Mouse (Mus musculus): ENCODE measurements around the gene Sis. TPM values are rescaled to one million over a fixed set of nuclear protein-coding genes. Genes with fewer than 3 reads are reported as not detected.

The Sis gene
- not detected in 2 replicates for polyA plus RNA-seq (2011; ENCODE audit: insufficient read depth, insufficient read length, low replicate concordance, missing spikeins)

- Histone ChIP-seq H3K4me3 (replicated peaks; ENCODE audit: control insufficient read depth, low read depth, low read length) (no peak within 1 kb of the TSS), H3K27ac (ENCODE audit: control insufficient read depth, insufficient read depth, low read depth, low read length, poor library complexity) (no peak within 1 kb of the TSS), H3K4me1 (ENCODE audit: control insufficient read depth, insufficient read depth, low read length) (no peaks in the 10 kb centered on the region)
- no peak for TF ChIP-seq CTCF (IDR thresholded peaks at IDR 0.05; ENCODE audit: control insufficient read depth, insufficient read depth, low read length)
Measured at GRCm38 (mm10) chr3:72967675-72968074, at the start of gene Sis. Gene Sis, minus strand, starts transcription at chr3:72967863.

DNA sequence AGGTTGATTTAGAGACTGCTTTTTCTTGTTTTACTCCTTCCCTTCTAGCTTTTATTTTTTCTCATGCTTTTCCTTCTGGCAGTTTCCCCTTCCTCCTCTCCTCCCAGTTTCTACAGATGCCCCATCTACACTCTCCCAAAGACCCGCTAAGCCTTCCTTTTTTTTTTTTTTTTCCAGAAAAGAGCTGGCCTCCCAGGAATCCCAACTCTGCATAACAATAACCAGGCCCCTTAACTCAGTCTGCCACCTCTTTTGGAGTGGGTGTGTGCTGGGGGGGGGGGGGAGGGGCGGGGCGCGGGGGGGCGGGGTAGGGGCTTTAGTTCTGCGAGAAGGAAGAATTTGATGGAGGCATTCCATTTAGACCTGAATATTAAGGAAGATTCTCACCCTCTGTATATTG is 38.4 kb upstream of the Sis start:
- TF ChIP-seq CTCF (IDR thresholded peaks at IDR 0.05; ENCODE audit: control insufficient read depth, insufficient read depth, low read length) (no peak), POLR2A (IDR thresholded peaks at IDR 0.05; ENCODE audit: borderline replicate concordance, control insufficient read depth, low read depth, low read length) (no peak)
- Histone ChIP-seq H3K4me3 (replicated peaks; ENCODE audit: control insufficient read depth, low read depth, low read length) (no peak overlapping the region), H3K4me1 (ENCODE audit: control insufficient read depth, insufficient read depth, low read length) (no peaks in the 10 kb centered on the region), H3K27ac (ENCODE audit: control insufficient read depth, insufficient read depth, low read depth, low read length, poor library complexity) (no peak overlapping the region)
- 21% methylated on average over 6 of the region's 6 CpGs for WGBS

DNA sequence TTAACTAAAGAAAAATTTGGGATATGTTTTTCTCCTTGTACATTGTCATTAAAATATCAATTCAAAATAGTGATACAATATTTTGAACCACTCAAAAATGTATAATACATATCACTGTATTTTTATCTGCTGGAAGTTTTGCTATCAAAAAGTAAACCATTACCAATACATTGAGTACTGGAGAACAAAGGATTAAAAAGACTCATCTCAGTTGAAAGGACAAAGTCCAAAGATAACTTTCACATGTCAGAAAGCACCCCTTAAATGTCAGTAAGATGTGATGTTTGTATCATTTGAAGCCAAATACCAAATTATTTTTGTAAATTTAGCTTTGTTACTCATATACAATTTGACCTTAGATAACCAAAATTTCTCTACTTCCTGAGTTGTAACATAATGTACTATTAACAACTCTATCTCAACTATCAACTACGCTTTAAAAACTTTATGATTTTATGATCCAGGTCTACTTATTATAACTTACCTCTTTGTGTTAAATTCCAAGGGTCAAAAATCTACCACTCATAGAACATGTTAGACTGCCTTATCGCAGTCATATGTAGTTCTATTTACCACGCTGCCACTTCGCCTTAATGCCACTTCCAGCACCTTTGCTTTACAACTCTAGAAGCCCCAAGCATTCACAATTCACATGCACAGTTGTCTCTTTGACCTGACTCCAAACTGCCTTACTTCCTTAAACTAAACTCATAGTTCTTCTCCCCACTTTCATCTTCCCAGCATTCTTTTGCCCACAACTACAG is 35.5 kb upstream of the Sis start:
- no peaks in the 10 kb centered on the region for H3K4me1 ChIP-seq (ENCODE audit: control insufficient read depth, insufficient read depth, low read length)
- H3K27ac ChIP-seq (ENCODE audit: control insufficient read depth, insufficient read depth, low read depth, low read length, poor library complexity), result no peak overlapping the region
- 92% methylated on average over 4 of the region's 4 CpGs for WGBS
- H3K4me3 ChIP-seq (replicated peaks; ENCODE audit: control insufficient read depth, low read depth, low read length), result no peak overlapping the region
- TF ChIP-seq POLR2A (IDR thresholded peaks at IDR 0.05; ENCODE audit: borderline replicate concordance, control insufficient read depth, low read depth, low read length) (no peak), CTCF (IDR thresholded peaks at IDR 0.05; ENCODE audit: control insufficient read depth, insufficient read depth, low read length) (no peak)

DNA sequence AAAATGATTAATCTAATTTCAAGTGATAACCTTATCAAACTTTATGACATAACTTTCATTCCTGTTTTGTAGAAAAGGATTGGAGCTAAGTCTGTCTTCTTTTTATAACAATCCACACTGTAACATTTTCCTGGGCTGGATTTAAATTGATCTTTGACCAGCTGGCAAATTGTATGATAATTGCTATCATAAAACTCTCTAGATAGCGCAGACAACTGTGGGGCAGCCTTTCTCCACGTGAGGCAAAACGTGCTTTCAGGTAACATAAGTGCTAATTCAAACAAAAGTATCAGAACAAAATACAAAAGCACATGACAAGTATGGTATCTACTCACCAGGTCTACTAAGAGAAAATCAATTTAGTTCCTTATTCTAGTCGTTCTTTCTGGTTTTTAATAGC is 29.9 kb upstream of the Sis start:
- no peak overlapping the region for H3K4me3 ChIP-seq (replicated peaks; ENCODE audit: control insufficient read depth, low read depth, low read length)
- H3K4me1 ChIP-seq (ENCODE audit: control insufficient read depth, insufficient read depth, low read length), result no peaks in the 10 kb centered on the region
- 68% methylated on average over 4 of the region's 4 CpGs for WGBS
- TF ChIP-seq CTCF (IDR thresholded peaks at IDR 0.05; ENCODE audit: control insufficient read depth, insufficient read depth, low read length), result no peak
- TF ChIP-seq POLR2A (IDR thresholded peaks at IDR 0.05; ENCODE audit: borderline replicate concordance, control insufficient read depth, low read depth, low read length), result no peak
- H3K27ac ChIP-seq (ENCODE audit: control insufficient read depth, insufficient read depth, low read depth, low read length, poor library complexity), result no peak overlapping the region

DNA sequence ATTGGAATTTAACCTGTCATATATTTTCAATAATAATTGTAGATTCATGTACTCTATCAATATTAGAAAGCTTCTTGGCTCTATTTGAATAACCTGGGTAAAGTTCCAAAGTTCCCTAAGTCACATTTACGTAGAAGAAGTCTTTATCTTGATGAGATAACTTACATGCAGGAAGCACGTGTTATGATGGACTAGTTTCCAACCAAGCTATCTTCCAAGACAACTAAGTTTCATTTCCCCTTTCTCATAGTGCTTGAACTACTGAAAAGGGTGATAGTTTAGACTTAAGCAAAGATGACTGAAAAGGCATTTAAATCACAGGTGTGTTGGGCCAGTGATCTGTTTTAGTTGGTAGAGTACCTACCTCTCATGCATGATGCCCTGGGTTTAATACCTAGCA is 23.3 kb upstream of the Sis start:
- 32% methylated on average over 2 of the region's 2 CpGs for WGBS
- H3K27ac ChIP-seq (ENCODE audit: control insufficient read depth, insufficient read depth, low read depth, low read length, poor library complexity), result no peak overlapping the region
- H3K4me1 ChIP-seq (ENCODE audit: control insufficient read depth, insufficient read depth, low read length), result no peaks in the 10 kb centered on the region
- no peak overlapping the region for H3K4me3 ChIP-seq (replicated peaks; ENCODE audit: control insufficient read depth, low read depth, low read length)
- no peak for TF ChIP-seq CTCF (IDR thresholded peaks at IDR 0.05; ENCODE audit: control insufficient read depth, insufficient read depth, low read length)
- TF ChIP-seq POLR2A (IDR thresholded peaks at IDR 0.05; ENCODE audit: borderline replicate concordance, control insufficient read depth, low read depth, low read length), result no peak

GRCm38 (mm10) chr3:72976602-72977001 is 8.9 kb upstream of the Sis start:
- Histone ChIP-seq H3K4me3 (replicated peaks; ENCODE audit: control insufficient read depth, low read depth, low read length) (no peak overlapping the region), H3K4me1 (ENCODE audit: control insufficient read depth, insufficient read depth, low read length) (no peaks in the 10 kb centered on the region), H3K27ac (ENCODE audit: control insufficient read depth, insufficient read depth, low read depth, low read length, poor library complexity) (no peak overlapping the region)
- WGBS, result 33% methylated on average over 3 of the region's 3 CpGs
- TF ChIP-seq CTCF (IDR thresholded peaks at IDR 0.05; ENCODE audit: control insufficient read depth, insufficient read depth, low read length) (no peak), POLR2A (IDR thresholded peaks at IDR 0.05; ENCODE audit: borderline replicate concordance, control insufficient read depth, low read depth, low read length) (no peak)

GRCm38 (mm10) chr3:72918919-72919526 is 48.6 kb downstream of the Sis start:
- WGBS, result 61% methylated on average over 4 of the region's 4 CpGs
- Histone ChIP-seq H3K4me3 (replicated peaks; ENCODE audit: control insufficient read depth, low read depth, low read length) (no peak overlapping the region), H3K27ac (ENCODE audit: control insufficient read depth, insufficient read depth, low read depth, low read length, poor library complexity) (no peak overlapping the region), H3K4me1 (ENCODE audit: control insufficient read depth, insufficient read depth, low read length) (no peaks in the 10 kb centered on the region)
- TF ChIP-seq CTCF (IDR thresholded peaks at IDR 0.05; ENCODE audit: control insufficient read depth, insufficient read depth, low read length) (no peak), POLR2A (IDR thresholded peaks at IDR 0.05; ENCODE audit: borderline replicate concordance, control insufficient read depth, low read depth, low read length) (no peak)

- Histone ChIP-seq H3K27ac (ENCODE audit: control insufficient read depth, insufficient read depth, low read depth, low read length, poor library complexity) (no peak overlapping the region), H3K4me3 (replicated peaks; ENCODE audit: control insufficient read depth, low read depth, low read length) (no peak overlapping the region), H3K4me1 (ENCODE audit: control insufficient read depth, insufficient read depth, low read length) (no peaks in the 10 kb centered on the region)
- 84% methylated on average over 1 of the region's 1 CpGs for WGBS
- TF ChIP-seq CTCF (IDR thresholded peaks at IDR 0.05; ENCODE audit: control insufficient read depth, insufficient read depth, low read length) (no peak), POLR2A (IDR thresholded peaks at IDR 0.05; ENCODE audit: borderline replicate concordance, control insufficient read depth, low read depth, low read length) (no peak)
Measured at GRCm38 (mm10) chr3:72882501-72882900, 85.2 kb downstream of the Sis start.

Data from bone marrow, adult 2 months (tissue).